Mouse (Mus musculus): ENCODE measurements at regions not wholly inside any gene's neighbourhood (a gene's known extent, or its start where the extent isn't known, plus 50 kb on each side); places are given as distances from the start of the nearest gene placed in this dataset.

GRCm38 (mm10) chr10:125725077-125725680 is 240.8 kb upstream of the Lrig3 start:
- peak; percentile 5 to 35 for DNase-seq (ENCODE audit: low spot score in 2 of 2)

GRCm38 (mm10) chr10:125725681-125726139 is 240.3 kb upstream of the Lrig3 start:
- DNase-seq (ENCODE audit: low spot score in 2 of 2), result no peak

- no peak for DNase-seq (ENCODE audit: low spot score in 2 of 2)
These were observed 239.4 kb upstream of the Lrig3 start for GRCm38 (mm10) chr10:125726546-125726945.

GRCm38 (mm10) chr10:125735744-125736494 is 230.0 kb upstream of the Lrig3 start:
- DNase-seq (ENCODE audit: low spot score in 2 of 2), result no peak

GRCm38 (mm10) chr10:125743181-125743580 is 222.8 kb upstream of the Lrig3 start:
- no peak for DNase-seq (ENCODE audit: low spot score in 2 of 2)

GRCm38 (mm10) chr10:125749031-125749585 is 216.9 kb upstream of the Lrig3 start:
- DNase-seq (ENCODE audit: low spot score in 2 of 2), result no peak

- DNase-seq (ENCODE audit: low spot score in 2 of 2), result no peak
These were observed 213.3 kb upstream of the Lrig3 start for GRCm38 (mm10) chr10:125752506-125753218.

GRCm38 (mm10) chr10:125759171-125759570 is 206.8 kb upstream of the Lrig3 start:
- DNase-seq (ENCODE audit: low spot score in 2 of 2), result no peak

GRCm38 (mm10) chr10:125762367-125763068 is 203.4 kb upstream of the Lrig3 start:
- DNase-seq (ENCODE audit: low spot score in 2 of 2), result no peak

- no peak for DNase-seq (ENCODE audit: low spot score in 2 of 2)
These were observed 201.4 kb upstream of the Lrig3 start for GRCm38 (mm10) chr10:125764402-125765102.

- DNase-seq (ENCODE audit: low spot score in 2 of 2), result no peak
These were observed 200.7 kb upstream of the Lrig3 start for GRCm38 (mm10) chr10:125765103-125765820.

GRCm38 (mm10) chr10:125768281-125768680 is 197.7 kb upstream of the Lrig3 start:
- DNase-seq (ENCODE audit: low spot score in 2 of 2), result no peak

- no peak for DNase-seq (ENCODE audit: low spot score in 2 of 2)
These were observed 192.4 kb upstream of the Lrig3 start for GRCm38 (mm10) chr10:125773541-125773940.

GRCm38 (mm10) chr10:125782486-125782885 is 183.5 kb upstream of the Lrig3 start:
- DNase-seq (ENCODE audit: low spot score in 2 of 2), result no peak

GRCm38 (mm10) chr10:125784896-125785295 is 181.1 kb upstream of the Lrig3 start:
- no peak for DNase-seq (ENCODE audit: low spot score in 2 of 2)

- DNase-seq (ENCODE audit: low spot score in 2 of 2), result no peak
These were observed 180.3 kb upstream of the Lrig3 start for GRCm38 (mm10) chr10:125785448-125786196.

- no peak for DNase-seq (ENCODE audit: low spot score in 2 of 2)
These were observed 179.6 kb upstream of the Lrig3 start for GRCm38 (mm10) chr10:125786197-125786879.

GRCm38 (mm10) chr10:125786880-125787337 is 179.1 kb upstream of the Lrig3 start:
- DNase-seq (ENCODE audit: low spot score in 2 of 2), result no peak
